Mouse (Mus musculus): Measurements from ENCODE around the gene Rnaset2a.
"Not testable (repeated sequence)": the region's sequence is repeated elsewhere in the genome, so short reads cannot be mapped to it uniquely, and the experiment has no call there.

The Rnaset2a gene

DNA sequence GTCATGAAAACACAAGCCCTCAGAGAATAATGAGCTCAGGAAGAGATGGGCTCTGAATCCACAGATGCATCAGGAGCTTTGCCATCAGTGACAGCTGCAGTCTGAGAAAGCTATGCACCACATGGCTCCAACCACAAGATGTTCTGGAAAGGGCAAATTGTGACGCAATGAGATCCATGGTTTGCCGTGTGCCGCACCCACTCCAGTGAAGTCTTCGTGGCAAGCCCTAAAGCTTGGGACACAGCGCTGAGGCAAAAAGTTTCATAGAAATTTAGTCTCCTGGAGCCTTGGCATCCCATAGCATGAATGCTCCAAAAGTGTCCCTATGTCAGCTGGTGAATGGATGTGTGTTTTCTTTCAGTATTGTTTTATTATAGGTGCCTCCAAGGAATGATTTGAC lies 9.8 kb downstream of the Rnaset2a start:
- DNase-seq (ENCODE audit: low read depth) = not testable (repeated sequence)

GRCm38 (mm10) chr17:8130849-8131248 lies 17.0 kb downstream of the Rnaset2a start:
- not testable (repeated sequence) for DNase-seq (ENCODE audit: low read depth)

- DNase-seq (ENCODE audit: low read depth) = not testable (repeated sequence)
These were observed 18.3 kb downstream of the Rnaset2a start for GRCm38 (mm10) chr17:8129578-8129977.

GRCm38 (mm10) chr17:8128326-8128993 lies 19.4 kb downstream of the Rnaset2a start:
- DNase-seq (ENCODE audit: low read depth) = not testable (repeated sequence)

DNA sequence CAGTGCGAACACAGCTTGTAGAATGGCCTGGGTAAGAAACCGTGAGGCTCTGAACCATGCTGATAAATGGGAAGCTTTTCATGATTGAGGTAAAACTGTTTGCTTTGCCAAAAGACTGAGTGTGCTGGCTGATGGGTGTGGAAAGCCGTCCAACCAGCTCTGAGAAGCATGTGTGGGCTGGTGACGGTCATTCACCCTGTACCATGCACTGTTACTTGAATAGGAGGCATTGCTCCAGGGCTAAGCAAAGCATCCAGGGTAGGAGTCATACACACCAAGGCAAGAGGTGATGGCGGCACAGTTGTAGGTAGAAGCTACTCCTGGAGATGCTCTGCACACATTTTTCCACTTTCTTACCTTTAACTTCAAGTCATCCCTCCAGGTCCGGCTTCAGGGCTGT lies 23.3 kb downstream of the Rnaset2a start:
- not testable (repeated sequence) for DNase-seq (ENCODE audit: low read depth)

DNA sequence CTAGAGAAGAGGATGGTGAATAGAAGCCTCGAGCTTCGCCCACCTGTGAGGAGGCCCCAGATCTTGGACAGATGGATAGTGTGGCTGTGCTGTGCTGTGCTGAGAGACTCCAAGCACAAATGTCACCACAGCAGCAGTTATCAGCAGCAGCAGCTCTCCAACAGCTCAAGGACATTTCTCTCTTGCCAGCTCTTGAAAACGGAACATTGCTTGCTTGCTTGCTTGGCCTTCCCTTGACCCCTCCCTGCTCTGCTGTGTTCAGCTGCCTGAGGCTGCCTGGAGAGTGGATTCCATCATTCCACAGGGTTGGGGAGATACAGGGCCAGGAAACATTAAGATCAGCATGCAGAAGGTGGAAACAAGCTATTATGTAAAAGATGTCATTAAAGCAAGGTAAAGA lies 24.9 kb downstream of the Rnaset2a start:
- DNase-seq (ENCODE audit: low read depth) = not testable (repeated sequence)

- not testable (repeated sequence) for DNase-seq (ENCODE audit: low read depth)
These were observed 31.0 kb downstream of the Rnaset2a start for GRCm38 (mm10) chr17:8116928-8117327.

DNA sequence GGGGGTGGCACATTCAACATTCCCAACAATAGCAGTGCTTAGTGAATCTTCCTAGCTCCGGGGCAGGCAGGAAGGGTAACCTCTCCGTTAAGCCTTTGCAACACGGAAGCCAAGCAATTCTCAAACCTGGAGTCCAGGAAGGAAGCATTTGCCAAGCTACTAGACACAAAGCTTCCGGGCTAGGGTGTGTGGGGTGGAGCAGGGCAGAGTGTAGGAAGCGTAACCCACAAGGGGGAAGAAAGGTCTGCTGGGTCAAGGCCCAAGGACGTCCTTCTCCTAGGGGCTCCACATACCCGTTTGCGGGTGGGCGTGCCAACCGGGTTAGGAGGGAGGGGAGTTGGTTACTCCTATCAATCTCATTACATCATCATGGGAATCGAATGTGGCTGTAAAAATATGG lies 31.5 kb downstream of the Rnaset2a start:
- DNase-seq (ENCODE audit: low read depth) = not testable (repeated sequence)

GRCm38 (mm10) chr17:8112199-8112598 lies 35.7 kb downstream of the Rnaset2a start:
- DNase-seq (ENCODE audit: low read depth) = not testable (repeated sequence)

- not testable (repeated sequence) for DNase-seq (ENCODE audit: low read depth)
These were observed 46.6 kb downstream of the Rnaset2a start for GRCm38 (mm10) chr17:8101297-8101609.

GRCm38 (mm10) chr17:8100405-8101296 lies 47.2 kb downstream of the Rnaset2a start:
- DNase-seq (ENCODE audit: low read depth) = not testable (repeated sequence)

GRCm38 (mm10) chr17:8096199-8096598 lies 51.7 kb downstream of the Rnaset2a start:
- not testable (repeated sequence) for DNase-seq (ENCODE audit: low read depth)

- DNase-seq (ENCODE audit: low read depth) = not testable (repeated sequence)
These were observed 52.2 kb downstream of the Rnaset2a start for GRCm38 (mm10) chr17:8095653-8096052.

DNA sequence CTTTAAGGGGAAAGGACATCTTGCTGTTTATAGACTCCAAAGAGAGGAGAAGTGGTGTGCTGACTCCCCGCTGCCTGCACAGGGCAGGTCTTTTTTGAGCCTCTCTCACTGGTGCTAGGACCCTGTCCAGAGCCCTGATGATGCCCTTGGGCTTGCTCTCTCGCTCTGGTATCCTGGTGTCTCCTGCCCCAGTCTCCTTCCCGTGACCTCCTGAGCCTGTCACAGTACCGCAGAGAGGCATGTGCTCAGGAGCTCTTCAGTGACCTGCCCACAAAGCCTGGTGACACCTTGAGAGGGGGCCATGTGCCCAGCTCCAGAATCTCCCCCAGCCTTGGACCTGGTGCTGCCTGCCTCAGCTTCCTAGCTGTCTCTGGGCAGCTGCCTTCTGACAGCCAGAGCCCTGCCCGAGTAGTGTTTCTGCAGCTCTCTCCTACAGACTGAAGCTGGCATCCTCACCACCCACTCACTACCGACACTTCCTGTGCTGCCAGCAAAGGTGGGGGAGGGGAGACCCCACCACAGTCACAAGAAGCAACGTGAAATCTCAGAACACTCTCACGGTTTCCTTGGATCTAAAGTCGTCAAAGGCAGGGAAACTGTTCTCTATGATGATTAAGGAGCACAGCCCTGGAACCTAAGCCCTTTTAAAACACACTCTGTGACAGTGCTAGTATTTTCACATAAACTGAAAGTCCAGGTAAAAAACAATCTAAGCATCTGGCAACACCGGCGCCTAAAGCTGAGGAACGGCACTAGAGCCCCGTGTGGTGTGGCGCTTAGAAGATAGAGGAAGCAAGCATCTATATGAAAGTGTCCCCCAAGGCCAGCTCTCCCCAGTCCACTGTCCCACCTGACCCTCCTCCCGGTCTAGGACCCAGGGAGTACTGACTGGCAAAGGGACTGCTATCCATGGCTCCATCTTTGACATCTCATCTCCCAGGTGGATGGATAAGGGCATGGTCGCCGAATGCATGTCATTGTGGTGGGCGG lies 55.1 kb downstream of the Rnaset2a start:
- not testable (repeated sequence) for DNase-seq (ENCODE audit: low read depth)

DNA sequence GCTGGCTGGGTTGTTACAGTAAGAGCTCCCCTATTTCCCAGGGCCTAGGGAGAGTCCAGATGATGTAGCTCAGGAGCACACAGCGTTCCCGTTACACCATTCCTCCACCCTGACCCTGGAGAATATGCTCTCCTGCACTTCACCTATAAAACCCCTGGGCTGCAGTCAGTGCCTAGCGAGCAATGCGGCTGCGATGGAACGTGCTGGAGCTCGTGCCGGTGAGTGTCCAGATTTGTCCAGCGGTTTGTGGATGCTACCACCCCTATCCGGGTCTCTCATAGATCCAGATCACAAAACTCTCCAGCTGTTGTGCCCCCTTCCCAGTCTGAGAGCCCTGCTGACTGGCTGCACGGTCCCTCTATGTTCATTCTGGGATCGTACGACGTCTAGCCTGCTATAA lies 56.6 kb downstream of the Rnaset2a start:
- DNase-seq (ENCODE audit: low read depth) = not testable (repeated sequence)

DNA sequence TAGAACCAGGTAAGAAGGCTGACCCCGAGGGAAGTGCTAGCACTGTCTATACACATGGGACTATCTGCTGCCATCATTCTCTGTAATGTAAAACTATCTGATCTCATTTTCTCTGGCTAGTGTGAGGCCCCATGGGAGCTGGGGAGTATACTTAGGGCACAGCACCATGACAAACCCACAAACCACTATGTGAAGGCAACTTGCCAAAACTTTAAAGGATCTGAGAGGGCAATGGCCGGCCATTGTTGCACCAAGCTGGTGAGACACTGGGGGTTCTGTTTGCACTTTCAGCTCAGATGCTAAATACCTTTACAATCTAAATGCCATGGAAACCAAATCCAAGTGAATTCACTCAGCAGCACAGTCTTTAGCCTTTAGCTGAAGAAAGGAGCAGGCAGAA lies 78.0 kb downstream of the Rnaset2a start:
- DNase-seq (ENCODE audit: low read depth) = not testable (repeated sequence)
